Mouse (Mus musculus) C2C12 (cell line): Measurements from ENCODE around the gene Snx29. TPM values are rescaled to one million over a fixed set of nuclear protein-coding genes. Genes with fewer than 3 reads are reported as not detected.

ENCODE experiments used
- H3K27me3 ChIP-seq: one replicate; pipeline ENCODE4 v1.6.1; 2011; ENCODE audit not compliant: control insufficient read depth, insufficient read depth, insufficient read length
- H3K36me3 ChIP-seq: one replicate; pipeline ENCODE4 v1.6.1; 2011; ENCODE audit not compliant: control insufficient read depth, insufficient read depth
- H3K4me3 ChIP-seq: one replicate; pipeline ENCODE4 v1.5.1; 2011; ENCODE audit warnings: mild to moderate bottlenecking, control low read depth; ENCODE audit not compliant: poor library complexity, insufficient read depth, severe bottlenecking
- H3K79me2 ChIP-seq: one replicate; pipeline ENCODE4 v1.6.1; 2011; ENCODE audit not compliant: control insufficient read depth, insufficient read depth
- H3K79me3 ChIP-seq: one replicate; pipeline ENCODE4 v1.6.1; 2011; ENCODE audit warnings: low read depth, control low read depth
- H3ac ChIP-seq: one replicate; pipeline ENCODE3; 2011; ENCODE audit warnings: low read depth; ENCODE audit not compliant: control insufficient read depth, insufficient read length
- CEBPB ChIP-seq: IDR thresholded peaks from one replicate; pipeline ENCODE4 v1.6.1; 2011; ENCODE audit warnings: low read depth, mild to moderate bottlenecking, control low read depth, moderate library complexity
- CTCF ChIP-seq: IDR thresholded peaks from one replicate; pipeline ENCODE4 v1.5.1; 2011; ENCODE audit not compliant: control insufficient read depth, insufficient read depth, insufficient read length
- FOSL1 ChIP-seq: IDR thresholded peaks from one replicate; pipeline ENCODE4 v1.8.0; 2011; ENCODE audit warnings: mild to moderate bottlenecking, low read length; ENCODE audit not compliant: poor library complexity, insufficient read depth, severe bottlenecking
- MAX ChIP-seq: IDR thresholded peaks from one replicate; pipeline ENCODE4 v1.6.1; 2011; ENCODE audit warnings: mild to moderate bottlenecking, control low read depth
- MYOD1 ChIP-seq: IDR thresholded peaks from one replicate; pipeline ENCODE4 v1.6.1; 2011; ENCODE audit warnings: low read depth; ENCODE audit not compliant: control insufficient read depth, insufficient read length
- MYOG ChIP-seq: IDR thresholded peaks from one replicate; pipeline ENCODE4 v1.6.1; 2011; ENCODE audit not compliant: control insufficient read depth, insufficient read length; ENCODE audit errors: extremely low read depth
- USF1 ChIP-seq: IDR thresholded peaks from one replicate; pipeline ENCODE4 v1.6.1; 2011; ENCODE audit warnings: low read depth, mild to moderate bottlenecking, control low read depth, moderate library complexity
- long read RNA-seq, 2 experiments: library from polyadenylated mRNA; unstranded; transcript quantifications; one replicate each; pipeline ENCODE4 v2.0.0; 2019 to 2020
- polyA plus RNA-seq: library from polyadenylated mRNA; unstranded; fragments of >200 nt; fragmentation: generic; extraction: Trizol; gene quantifications from one replicate; pipeline ENCODE4 v1.2.1, GENCODE M21; 2012; ENCODE audit warnings: missing spikeins

Snx29 gene
- polyA plus RNA-seq = 0.62 TPM
- long read RNA-seq, experiment 1 = 0 reads
- long read RNA-seq, experiment 2, partial matches to known transcripts = 1 of 2 reads
- long read RNA-seq, experiment 2, other reads (novel, unspliced or antisense) = 1 of 2 reads

- no peaks in the 10 kb centered on the region for H3K36me3 ChIP-seq
- peak within 1 kb of the TSS; percentile 52 for H3K4me3 ChIP-seq
- H3K79me3 ChIP-seq = no peaks in the 10 kb centered on the region
- peaks cover 8% of the 10 kb centered on the region for H3K27me3 ChIP-seq
- peak within 1 kb of the TSS; percentile 89 for H3ac ChIP-seq
- TF ChIP-seq MYOD1 = no peak
- TF ChIP-seq MYOG = no peak
- TF ChIP-seq CTCF = no peak
- TF ChIP-seq MAX = no peak
- TF ChIP-seq USF1 = no peak
- TF ChIP-seq CEBPB = no peak
- TF ChIP-seq FOSL1 = no peak
- no peaks in the 10 kb centered on the region for H3K79me2 ChIP-seq
Measured at GRCm38 (mm10) chr16:11322409-11323323, at the start of gene Snx29. Gene Snx29, plus strand, starts transcription at chr16:11322908.

GRCm38 (mm10) chr16:11276888-11277287, 45.8 kb upstream of the Snx29 start:
- Histone ChIP-seq H3K79me2 (no peaks in the 10 kb centered on the region), H3K4me3 (no peak overlapping the region), H3K27me3 (no peaks in the 10 kb centered on the region), H3K79me3 (no peaks in the 10 kb centered on the region), H3ac (no peak overlapping the region), H3K36me3 (no peaks in the 10 kb centered on the region)
- TF ChIP-seq CTCF (no peak), MAX (no peak), CEBPB (no peak)

- Histone ChIP-seq H3K79me3 (no peaks in the 10 kb centered on the region), H3ac (no peak overlapping the region), H3K79me2 (no peaks in the 10 kb centered on the region), H3K36me3 (no peaks in the 10 kb centered on the region), H3K4me3 (no peak overlapping the region), H3K27me3 (no peaks in the 10 kb centered on the region)
- TF ChIP-seq CTCF (no peak), MAX (no peak), FOSL1 (no peak), USF1 (no peak), MYOD1 (no peak), CEBPB (no peak), MYOG (no peak)
Measured at GRCm38 (mm10) chr16:11278778-11279177, 43.9 kb upstream of the Snx29 start.

- Histone ChIP-seq H3ac (no peak overlapping the region), H3K36me3 (no peaks in the 10 kb centered on the region), H3K4me3 (no peak overlapping the region), H3K79me3 (no peaks in the 10 kb centered on the region), H3K27me3 (no peaks in the 10 kb centered on the region), H3K79me2 (no peaks in the 10 kb centered on the region)
- TF ChIP-seq FOSL1 (no peak), CEBPB (no peak), USF1 (no peak), CTCF (no peak), MYOG (no peak), MYOD1 (no peak), MAX (no peak)
Measured at GRCm38 (mm10) chr16:11282655-11283232, 40.0 kb upstream of the Snx29 start.

GRCm38 (mm10) chr16:11284881-11285280, 37.8 kb upstream of the Snx29 start:
- Histone ChIP-seq H3ac (no peak overlapping the region), H3K79me3 (no peaks in the 10 kb centered on the region), H3K4me3 (no peak overlapping the region), H3K79me2 (no peaks in the 10 kb centered on the region), H3K36me3 (no peaks in the 10 kb centered on the region), H3K27me3 (no peaks in the 10 kb centered on the region)
- no peak for TF ChIP-seq MYOG
- no peak for TF ChIP-seq MAX
- TF ChIP-seq MYOD1 = no peak
- no peak for TF ChIP-seq FOSL1
- no peak for TF ChIP-seq USF1
- TF ChIP-seq CTCF = no peak
- TF ChIP-seq CEBPB = no peak
